Mouse (Mus musculus): ENCODE measurements around the gene Ltbp4. TPM values are rescaled to one million over a fixed set of nuclear protein-coding genes. Genes with fewer than 3 reads are reported as not detected.

Gene Ltbp4
- total and polyA plus RNA-seq, 3 experiments, result 2.9 to 14.2 TPM; not detected in 1

- DNase-seq (ENCODE audit: low read depth, low spot score), result no peak
These were observed 52.4 kb downstream of the Ltbp4 start for GRCm38 (mm10) chr7:27284865-27285697.

GRCm38 (mm10) chr7:27282225-27282624 is 55.3 kb downstream of the Ltbp4 start:
- Histone ChIP-seq H3K36me3 (ENCODE audit: control insufficient read depth in 1 of 2, insufficient read depth in 2 of 2, low read length in 2 of 2) (no peaks in the 10 kb centered on the region), H3K9ac (ENCODE audit: control insufficient read depth, low read depth, low read length, poor library complexity, severe bottlenecking) (no peak overlapping the region), H3K27ac (ENCODE audit: control insufficient read depth, low read depth, low read length) (no peak overlapping the region), H3K79me2 (ENCODE audit: control insufficient read depth, insufficient read depth, low read length, poor library complexity) (no peaks in the 10 kb centered on the region), H3K9me3 (replicated peaks; ENCODE audit: insufficient read depth, low read length) (no peaks in the 10 kb centered on the region), H3K4me3 (ENCODE audit: control insufficient read depth in 1 of 2, insufficient read depth in 1 of 2, low read depth in 2 of 2, low read length in 2 of 2) (no peak overlapping the region), H3K27me3 (ENCODE audit: control insufficient read depth in 1 of 2, insufficient read depth in 2 of 2, low read length in 2 of 2) (no peaks in the 10 kb centered on the region), H3K4me1 (ENCODE audit: control insufficient read depth in 1 of 2, insufficient read depth in 2 of 2, low read length in 2 of 2) (peaks cover 0 to 3% of the 10 kb centered on the region in 2 experiments; a peak in 1 of 4 replicates)
- no peak for DNase-seq (ENCODE audit: low read depth, low spot score)
- TF ChIP-seq ZC3H11A (IDR thresholded peaks at IDR 0.05; ENCODE audit: low read depth, low read length) (no peak), HCFC1 (IDR thresholded peaks at IDR 0.05; ENCODE audit: low read depth, low read length) (no peak), USF2 (IDR thresholded peaks at IDR 0.05; ENCODE audit: borderline replicate concordance in 1 of 2, insufficient read depth in 1 of 2, low read depth in 1 of 2, low read length in 2 of 2) (no peak), SMC3 (IDR thresholded peaks at IDR 0.05; ENCODE audit: low read depth, low read length) (no peak), RAD21 (IDR thresholded peaks at IDR 0.05; ENCODE audit: low read depth, low read length) (no peak), NRF1 (IDR thresholded peaks at IDR 0.05; ENCODE audit: insufficient read depth, low read depth, low read length, poor library complexity, severe bottlenecking) (no peak), POLR2AphosphoS2 (IDR thresholded peaks at IDR 0.05; ENCODE audit: low read length) (no peak), ETS1 (IDR thresholded peaks at IDR 0.05; ENCODE audit: low read depth, low read length) (no peak), CHD2 (IDR thresholded peaks at IDR 0.05; ENCODE audit: low read length) (no peak), SIN3A (IDR thresholded peaks at IDR 0.05; ENCODE audit: low read length) (no peak), ZNF384 (IDR thresholded peaks at IDR 0.05; ENCODE audit: low read depth, low read length) (no peak), MAZ (IDR thresholded peaks at IDR 0.05; ENCODE audit: low read depth, low read length) (no peak), NELFE (IDR thresholded peaks at IDR 0.05; ENCODE audit: low read depth, low read length) (no peak), TAL1 (IDR thresholded peaks at IDR 0.05; ENCODE audit: low read length) (no peak), CTCF (IDR thresholded peaks at IDR 0.05 in 2 of 3, conservative IDR thresholded peaks at IDR 0.05 in 1 of 3; ENCODE audit: control insufficient read depth in 1 of 3, insufficient read depth in 1 of 3, low read depth in 2 of 3, low read length in 3 of 3, poor library complexity in 1 of 3, severe bottlenecking in 1 of 3) (no peak), JUND (IDR thresholded peaks at IDR 0.05; ENCODE audit: low read depth, low read length) (no peak), CHD1 (IDR thresholded peaks at IDR 0.05; ENCODE audit: low read depth, low read length) (no peak), MEF2A (IDR thresholded peaks at IDR 0.05; ENCODE audit: extremely low read depth, insufficient replicate concordance, low read depth, low read length, poor library complexity, severe bottlenecking) (no peak)

More at GRCm38 (mm10) chr7:27284865-27285697, 52.4 kb downstream of the Ltbp4 start:
- H3K79me2 ChIP-seq (ENCODE audit: control insufficient read depth, insufficient read depth, low read length, poor library complexity), result no peaks in the 10 kb centered on the region
- TF ChIP-seq SIN3A (IDR thresholded peaks at IDR 0.05; ENCODE audit: low read length), result no peak
- no peak for TF ChIP-seq MAFK (IDR thresholded peaks at IDR 0.05; ENCODE audit: borderline replicate concordance, low read depth, low read length)
- TF ChIP-seq EP300 (IDR thresholded peaks at IDR 0.05; ENCODE audit: low read depth in 1 of 2, low read length in 2 of 2), result no peak
- no peak for TF ChIP-seq JUND (IDR thresholded peaks at IDR 0.05; ENCODE audit: low read depth, low read length)
- no peak for TF ChIP-seq BHLHE40 (IDR thresholded peaks at IDR 0.05; ENCODE audit: borderline replicate concordance, low read depth, low read length)
- TF ChIP-seq ELF1 (IDR thresholded peaks at IDR 0.05; ENCODE audit: low read depth, low read length), result no peak
- no peak for TF ChIP-seq ZMIZ1 (IDR thresholded peaks at IDR 0.05; ENCODE audit: low read depth, low read length)
- no peak for TF ChIP-seq ZC3H11A (IDR thresholded peaks at IDR 0.05; ENCODE audit: low read depth, low read length)
- 0 out of 2 replicates have a peak, but pooled peaks have one; percentile 10 for TF ChIP-seq SMC3 (IDR thresholded peaks at IDR 0.05; ENCODE audit: low read depth, low read length)
- TF ChIP-seq TAL1 (IDR thresholded peaks at IDR 0.05; ENCODE audit: low read length), result no peak
- TF ChIP-seq ZKSCAN1 (IDR thresholded peaks at IDR 0.05; ENCODE audit: low read depth, low read length), result peak; percentile 99
- no peak for TF ChIP-seq MAZ (IDR thresholded peaks at IDR 0.05; ENCODE audit: low read depth, low read length)
- TF ChIP-seq CHD1 (IDR thresholded peaks at IDR 0.05; ENCODE audit: low read depth, low read length), result no peak
- peak in 2 of 3 experiments; percentile 35 to 37; a peak in 3 of 6 replicates for TF ChIP-seq CTCF (IDR thresholded peaks at IDR 0.05 in 2 of 3, conservative IDR thresholded peaks at IDR 0.05 in 1 of 3; ENCODE audit: control insufficient read depth in 1 of 3, insufficient read depth in 1 of 3, low read depth in 2 of 3, low read length in 3 of 3, poor library complexity in 1 of 3, severe bottlenecking in 1 of 3)
- no peak overlapping the region for H3K9ac ChIP-seq (ENCODE audit: control insufficient read depth, low read depth, low read length, poor library complexity, severe bottlenecking)
- no peak overlapping the region for H3K4me3 ChIP-seq (ENCODE audit: control insufficient read depth in 1 of 2, insufficient read depth in 1 of 2, low read depth in 2 of 2, low read length in 2 of 2)
- no peaks in the 10 kb centered on the region for H3K9me3 ChIP-seq (replicated peaks; ENCODE audit: insufficient read depth, low read length)
- H3K27ac ChIP-seq (ENCODE audit: control insufficient read depth, low read depth, low read length), result no peak overlapping the region
- H3K4me1 ChIP-seq (ENCODE audit: control insufficient read depth in 1 of 2, insufficient read depth in 2 of 2, low read length in 2 of 2), result peaks cover 0 to 3% of the 10 kb centered on the region in 2 experiments; a peak in 1 of 4 replicates
- H3K36me3 ChIP-seq (ENCODE audit: control insufficient read depth in 1 of 2, insufficient read depth in 2 of 2, low read length in 2 of 2), result no peaks in the 10 kb centered on the region
- H3K27me3 ChIP-seq (ENCODE audit: control insufficient read depth in 1 of 2, insufficient read depth in 2 of 2, low read length in 2 of 2), result no peaks in the 10 kb centered on the region
